In the genomic region with DNA sequence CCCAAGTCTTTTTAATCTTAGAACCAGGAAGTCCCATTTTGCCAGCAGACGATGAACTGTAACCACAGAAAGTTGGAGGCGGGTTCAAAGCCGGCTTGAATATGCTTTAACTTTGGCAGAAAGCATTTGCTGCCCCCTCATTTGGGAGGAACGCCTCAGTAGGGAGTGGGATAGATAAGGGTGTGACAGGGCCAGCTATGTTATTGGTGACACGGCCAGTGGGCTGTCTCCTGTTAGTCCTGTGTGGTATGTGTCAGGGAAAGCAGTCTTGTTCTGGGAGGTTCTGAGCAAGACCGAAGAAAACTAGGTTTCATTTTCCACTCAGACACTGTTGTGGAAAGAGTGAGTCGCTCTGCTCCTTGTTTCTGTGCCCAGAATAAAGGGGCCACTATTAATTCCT, we compare ENCODE assay signal across 9 mouse cellular contexts.
A peak's percentile ranks its signal among the peaks of the same experiment; 100 is the strongest.
DNase-seq lines count a peak whose midpoint lies in the region; TF ChIP-seq lines count a peak whose summit lies in the region.
"Had no signal": no experiment of that assay in that cellular context is flagged by ENCODE, and none has a peak within 500 bp of the region (broad histone marks: within the 10 kb centered on the region; RNA-seq: fewer than 3 reads in every experiment).

No protein-coding gene starts in this region.

- TF ChIP-seq POLR2A in embryonic fibroblast, embryonic 13.5 days (IDR thresholded peaks at IDR 0.05; ENCODE audit: low read depth, low read length), result peak; percentile 55
- TF ChIP-seq POLR2A in cerebellum, adult 2 months (IDR thresholded peaks at IDR 0.05; ENCODE audit: borderline replicate concordance, insufficient read depth, low read length), result no peak

- WGBS in cerebellum, adult 2 months, result 74% methylated on average over 7 of the region's 7 CpGs

- no peaks in the 10 kb centered on the region; the same call in 1 of the 2 replicates for H3K27me3 ChIP-seq in cerebellum, adult 2 months (ENCODE audit: control insufficient read depth, insufficient read depth, low read length)

- DNase-seq in urinary bladder, postnatal 14 days (ENCODE audit: low spot score), result peak; percentile 34
- no peak for DNase-seq in urinary bladder, adult 2 months (ENCODE audit: low spot score)
- peak; percentile 59 for DNase-seq in heart, postnatal 4 days
- no peak for DNase-seq in cerebellum, adult 2 months
- no peak for DNase-seq in right cerebral cortex, postnatal 10 days (ENCODE audit: low spot score in 2 of 2)
- no peak for DNase-seq in spleen, postnatal 14 days (ENCODE audit: low spot score in 2 of 2)
- DNase-seq: layer of hippocampus, postnatal 36 days; thymus, adult 2 months had no signal

- H3K4me1 ChIP-seq in embryonic fibroblast, embryonic 13.5 days (ENCODE audit: control insufficient read depth, insufficient read depth, low read length), result no peaks in the 10 kb centered on the region; the same call in 1 of the 2 replicates
- no peaks in the 10 kb centered on the region for H3K4me1 ChIP-seq in cerebellum, adult 2 months (ENCODE audit: control insufficient read depth, insufficient read depth, low read length)

- H3K4me3 ChIP-seq in embryonic fibroblast, embryonic 13.5 days (ENCODE audit: insufficient read depth, low read length), result 0 out of 2 replicates have a peak overlapping the region, but pooled peaks have one; percentile 14
- no peak overlapping the region for H3K4me3 ChIP-seq in cerebellum, adult 2 months (replicated peaks; ENCODE audit: insufficient read depth, low read depth, low read length)

- TF ChIP-seq CTCF in embryonic fibroblast, embryonic 13.5 days (IDR thresholded peaks at IDR 0.05; ENCODE audit: borderline replicate concordance, insufficient read depth, low read length), result no peak
- TF ChIP-seq CTCF in cerebellum, adult 2 months (IDR thresholded peaks at IDR 0.05; ENCODE audit: borderline replicate concordance, insufficient read depth, low read depth, low read length), result no peak

- H3K27ac ChIP-seq in embryonic fibroblast, embryonic 13.5 days (ENCODE audit: insufficient read depth, low read length), result peak overlapping the region; percentile 98
- H3K27ac ChIP-seq in cerebellum, adult 2 months (ENCODE audit: insufficient read depth, low read length), result no peak overlapping the region

Comparison
In these comparisons a context has a peak if more than half of its experiments do, and no peak if none do; other contexts are left out.
1. DNase-seq: peak in urinary bladder, postnatal 14 days (single experiment) and heart, postnatal 4 days (single experiment); none in urinary bladder, adult 2 months (single experiment), cerebellum, adult 2 months (0 of 2), right cerebral cortex, postnatal 10 days (0 of 2) and spleen, postnatal 14 days (0 of 2).